Mouse (Mus musculus) ES-E14 (cell line): Measurements from ENCODE around the gene Cntnap2. TPM values are rescaled to one million over a fixed set of nuclear protein-coding genes. Genes with fewer than 3 reads are reported as not detected.

ENCODE experiments used
- DNase-seq: peaks from one replicate; pipeline ENCODE4 v3.0.0-alpha.2; 2013; ENCODE audit warnings: low read depth, low spot score
- H3K27ac ChIP-seq: 2 replicates; pipeline ENCODE4 v1.5.1; 2012; ENCODE audit warnings: low read depth, mild to moderate bottlenecking, low read length, moderate library complexity, mixed read lengths; ENCODE audit not compliant: poor library complexity, insufficient read depth, severe bottlenecking
- H3K36me3 ChIP-seq: 2 replicates; pipeline ENCODE4 v1.6.1; 2012; ENCODE audit warnings: mild to moderate bottlenecking, low read length, moderate library complexity, mixed read lengths; ENCODE audit not compliant: control insufficient read depth, poor library complexity, insufficient read depth, severe bottlenecking
- H3K4me1 ChIP-seq, 2 experiments: fragments of 150-350 bp in 1 of 2; sonication (generic) in 1 of 2; 2 replicates each; pipeline ENCODE4 v1.6.1; 2012; ENCODE audit warnings: low read length in 2 of 2, mild to moderate bottlenecking in 1 of 2, mixed read lengths in 1 of 2; ENCODE audit not compliant: control insufficient read depth in 2 of 2, insufficient read depth in 2 of 2, poor library complexity in 1 of 2
- H3K4me3 ChIP-seq, 2 experiments: fragments of 150-350 bp in 1 of 2; sonication (generic) in 1 of 2; 2 replicates each; pipeline ENCODE4 v1.5.1; 2012; ENCODE audit warnings: low read length in 2 of 2, low read depth in 1 of 2, mild to moderate bottlenecking in 1 of 2, mixed read lengths in 1 of 2; ENCODE audit not compliant: insufficient read depth in 1 of 2, poor library complexity in 1 of 2, severe bottlenecking in 1 of 2
- H3K9ac ChIP-seq: 2 replicates; pipeline ENCODE4 v1.6.1; 2012; ENCODE audit warnings: low read depth, mild to moderate bottlenecking, low read length, mixed read lengths; ENCODE audit not compliant: poor library complexity, insufficient read depth, severe bottlenecking
- H3K9me3 ChIP-seq: fragments of 150-350 bp; sonication (generic); 2 replicates; pipeline ENCODE4 v1.6.1; 2012; ENCODE audit warnings: low read depth, mild to moderate bottlenecking, low read length; ENCODE audit not compliant: control insufficient read depth, insufficient read depth
- CHD2 ChIP-seq: IDR thresholded peaks from 2 replicates; pipeline ENCODE4 v1.6.1; 2014; ENCODE audit warnings: mild to moderate bottlenecking, low read depth, low read length, inconsistent platforms
- HCFC1 ChIP-seq: IDR thresholded peaks from 2 replicates; pipeline ENCODE4 v1.6.1; 2012; ENCODE audit warnings: low read length, inconsistent platforms, borderline replicate concordance; ENCODE audit not compliant: insufficient read depth
- MAFK ChIP-seq: IDR thresholded peaks from 2 replicates; pipeline ENCODE4 v1.6.1; 2014; ENCODE audit warnings: mild to moderate bottlenecking, low read depth, low read length, inconsistent platforms; ENCODE audit not compliant: insufficient read depth
- ZC3H11A ChIP-seq: IDR thresholded peaks from 2 replicates; pipeline ENCODE4 v1.6.1; 2012; ENCODE audit warnings: low read depth, mild to moderate bottlenecking, inconsistent platforms, low read length, borderline replicate concordance
- ZNF384 ChIP-seq: IDR thresholded peaks from 2 replicates; pipeline ENCODE4 v1.6.1; 2012; ENCODE audit warnings: low read depth, low read length, inconsistent platforms
- in situ Hi-C, 2 experiments: fragments of 600-800 bp; cut with MboI; formaldehyde crosslinking; loops; one replicate each; pipeline ENCODE4 v1.15.1; 2025; ENCODE audit warnings: low sequenced_read_pairs in 2 of 2, inconsistent platforms in 1 of 2; ENCODE audit not compliant: unreplicated experiment in 2 of 2
- total RNA-seq: library from RNA; depleted of rRNA; stranded (reverse); fragments of 300-350 nt; gene quantifications from 2 replicates; pipeline ENCODE4 v1.2.3, GENCODE M21; 2012

Cntnap2 gene
- total RNA-seq, 1 experiment = 7.9 TPM

GRCm38 (mm10) chr6:47191277-47191800 lies 2132.2 kb downstream of the Cntnap2 start:
- DNase-seq = no peak
- in situ Hi-C loops = no loop called here

DNA sequence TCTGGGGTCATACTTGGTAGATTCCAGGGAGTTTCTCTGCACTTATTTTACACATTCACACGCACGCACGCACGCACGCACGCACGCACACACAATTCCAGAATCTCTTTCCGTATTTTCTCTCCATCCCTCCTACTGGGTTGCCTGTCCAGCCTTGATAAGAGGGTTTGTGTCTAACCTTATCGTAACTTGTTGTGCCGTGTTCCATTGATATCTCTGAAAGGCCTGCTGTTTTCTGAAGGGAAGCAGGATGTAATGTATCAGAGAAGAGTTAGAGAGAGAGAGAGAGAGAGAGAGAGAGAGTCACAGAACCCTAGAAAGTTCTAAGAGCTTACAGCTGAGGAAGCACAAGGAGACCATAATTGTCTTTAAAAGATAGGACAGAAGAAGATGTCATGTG lies 2132.8 kb downstream of the Cntnap2 start:
- peak overlapping the region; percentile 69; the same call in 1 of the 2 replicates for H3K9ac ChIP-seq
- no peak for TF ChIP-seq MAFK
- no peak for TF ChIP-seq HCFC1
- no peak for TF ChIP-seq CHD2
- no peak for TF ChIP-seq ZNF384
- no peak for TF ChIP-seq ZC3H11A
- no peak for DNase-seq
- peak overlapping the region in 1 of 2 experiments; percentile 59; a peak in 2 of 4 replicates for H3K4me3 ChIP-seq
- H3K36me3 ChIP-seq = peaks cover 8% of the 10 kb centered on the region
- no peaks in the 10 kb centered on the region for H3K9me3 ChIP-seq
- no peak overlapping the region; the same call in 1 of the 2 replicates for H3K27ac ChIP-seq
- in situ Hi-C loops = no loop called here
- peaks cover 0 to 2% of the 10 kb centered on the region in 2 experiments; a peak in 1 of 4 replicates for H3K4me1 ChIP-seq

More at GRCm38 (mm10) chr6:47191277-47191800, 2132.2 kb downstream of the Cntnap2 start:
- Histone ChIP-seq H3K36me3 (peaks cover 9% of the 10 kb centered on the region), H3K9ac (peak overlapping the region; percentile 69; the same call in 1 of the 2 replicates), H3K27ac (no peak overlapping the region; the same call in 1 of the 2 replicates), H3K4me3 (peak overlapping the region in 1 of 2 experiments; percentile 59; a peak in 2 of 4 replicates), H3K9me3 (no peaks in the 10 kb centered on the region), H3K4me1 (peaks cover 0 to 2% of the 10 kb centered on the region in 2 experiments; a peak in 1 of 4 replicates)
- TF ChIP-seq ZNF384 (peak; percentile 72; the same call in 1 of the 2 replicates), ZC3H11A (no peak)

GRCm38 (mm10) chr6:47192478-47192877 lies 2133.3 kb downstream of the Cntnap2 start:
- no peak overlapping the region for H3K27ac ChIP-seq

GRCm38 (mm10) chr6:47197570-47197969 lies 2138.4 kb downstream of the Cntnap2 start:
- TF ChIP-seq HCFC1 (no peak), CHD2 (no peak), ZC3H11A (no peak)
- Histone ChIP-seq H3K4me1 (no peaks in the 10 kb centered on the region), H3K9ac (no peak overlapping the region), H3K4me3 (no peak overlapping the region), H3K27ac (no peak overlapping the region), H3K36me3 (no peaks in the 10 kb centered on the region), H3K9me3 (no peaks in the 10 kb centered on the region)
- in situ Hi-C loops = no loop called here
- DNase-seq = no peak

More at GRCm38 (mm10) chr6:47192478-47192877, 2133.3 kb downstream of the Cntnap2 start:
- Histone ChIP-seq H3K4me3 (no peak overlapping the region), H3K9me3 (no peaks in the 10 kb centered on the region), H3K9ac (no peak overlapping the region), H3K36me3 (peaks cover 4% of the 10 kb centered on the region; the same call in 1 of the 2 replicates), H3K4me1 (peaks cover 0 to 2% of the 10 kb centered on the region in 2 experiments; a peak in 1 of 4 replicates)
- no peak for DNase-seq
- in situ Hi-C loops = no loop called here
- TF ChIP-seq HCFC1 (no peak), ZC3H11A (no peak), MAFK (no peak), ZNF384 (no peak), CHD2 (no peak)

DNA sequence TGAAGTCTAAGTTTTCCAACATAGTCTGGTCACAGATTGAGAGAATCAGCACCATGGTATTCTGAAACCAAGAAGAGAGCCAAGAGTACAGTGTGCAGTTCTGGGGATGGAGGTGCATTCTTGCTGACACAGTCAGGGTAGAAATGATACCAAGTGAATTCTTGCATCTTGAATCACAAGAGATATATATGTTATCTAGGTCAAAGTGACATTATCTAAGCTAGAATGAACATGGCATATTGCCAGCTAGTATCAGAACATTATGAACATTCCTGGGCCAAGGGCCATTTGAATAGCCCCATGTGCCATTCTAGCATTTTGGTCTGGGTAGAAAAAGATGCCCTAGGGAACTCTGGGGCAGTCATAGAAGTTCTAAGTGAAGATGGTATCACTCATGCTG lies 2141.5 kb downstream of the Cntnap2 start:
- DNase-seq = no peak
- Histone ChIP-seq H3K9ac (no peak overlapping the region), H3K4me3 (no peak overlapping the region), H3K36me3 (no peaks in the 10 kb centered on the region), H3K27ac (no peak overlapping the region), H3K9me3 (no peaks in the 10 kb centered on the region), H3K4me1 (no peaks in the 10 kb centered on the region; a peak in 1 of 4 replicates)
- no peak for TF ChIP-seq ZNF384
- in situ Hi-C loops = no loop called here
